In genomic region chr10:84059646-84060491, GRCm38 (mm10) we compare ENCODE assay signal across 8 mouse cellular contexts.
DNase-seq lines count a peak whose midpoint lies in the region; ATAC-seq and TF ChIP-seq lines count a peak whose summit lies in the region.

No protein-coding gene starts in this region.

- H3K9me3 ChIP-seq in heart, embryonic 12.5 days (replicated peaks), result no peaks in the 10 kb centered on the region
- no peaks in the 10 kb centered on the region for H3K9me3 ChIP-seq in forebrain, embryonic 12.5 days
- H3K9me3 ChIP-seq in limb, embryonic 15.5 days, result no peaks in the 10 kb centered on the region

- no peak overlapping the region for H3K4me3 ChIP-seq in heart, embryonic 12.5 days
- H3K4me3 ChIP-seq in cerebellum, adult 2 months (replicated peaks; ENCODE audit: insufficient read depth, low read depth, low read length), result no peak overlapping the region
- no peak overlapping the region for H3K4me3 ChIP-seq in forebrain, embryonic 12.5 days (replicated peaks)
- no peak overlapping the region for H3K4me3 ChIP-seq in limb, embryonic 15.5 days

- no peak for ATAC-seq in heart, embryonic 12.5 days (ENCODE audit: insufficient number of reproducible peaks, low FRiP score)
- no peak for ATAC-seq in forebrain, embryonic 12.5 days (ENCODE audit: low FRiP score)
- no peak for ATAC-seq in limb, embryonic 15.5 days (ENCODE audit: insufficient number of reproducible peaks, low FRiP score, low TSS enrichment, low read depth)
- no peak for ATAC-seq in megakaryocyte-erythroid progenitor cell, adult 5-6 weeks (replicated peaks; ENCODE audit: low FRiP score, low TSS enrichment, poor library complexity, severe bottlenecking)

- no peaks in the 10 kb centered on the region for H3K27me3 ChIP-seq in heart, embryonic 12.5 days (replicated peaks)
- H3K27me3 ChIP-seq in cerebellum, adult 2 months (ENCODE audit: control insufficient read depth, insufficient read depth, low read length), result no peaks in the 10 kb centered on the region
- H3K27me3 ChIP-seq in forebrain, embryonic 12.5 days, result no peaks in the 10 kb centered on the region
- no peaks in the 10 kb centered on the region for H3K27me3 ChIP-seq in limb, embryonic 15.5 days

- no peaks in the 10 kb centered on the region for H3K36me3 ChIP-seq in heart, embryonic 12.5 days
- H3K36me3 ChIP-seq in forebrain, embryonic 12.5 days (replicated peaks), result no peaks in the 10 kb centered on the region
- no peaks in the 10 kb centered on the region for H3K36me3 ChIP-seq in limb, embryonic 15.5 days

- intact Hi-C loops in heart, postnatal 14 days (cut with DNase I), result loop anchor here (2.0 to 5.0 kb wide), 2 partner anchors 33 to 382 kb away; partner anchors contain the start of gene Nuak1

- H3K9ac ChIP-seq in heart, embryonic 12.5 days, result no peak overlapping the region
- H3K9ac ChIP-seq in forebrain, embryonic 12.5 days, result no peak overlapping the region
- no peak overlapping the region for H3K9ac ChIP-seq in limb, embryonic 15.5 days

- 84% methylated on average over 9 of the region's 9 CpGs for WGBS in heart, embryonic 12.5 days
- WGBS in cerebellum, adult 2 months, result 4% methylated on average over 8 of the region's 9 CpGs
- 50% methylated on average over 9 of the region's 9 CpGs for WGBS in forebrain, embryonic 12.5 days
- WGBS in limb, embryonic 15.5 days, result 69% methylated on average over 9 of the region's 9 CpGs

- TF ChIP-seq CTCF in cerebellum, adult 2 months (IDR thresholded peaks at IDR 0.05; ENCODE audit: borderline replicate concordance, insufficient read depth, low read depth, low read length), result no peak

- no peak for TF ChIP-seq POLR2A in cerebellum, adult 2 months (IDR thresholded peaks at IDR 0.05; ENCODE audit: borderline replicate concordance, insufficient read depth, low read length)

- H3K4me2 ChIP-seq in heart, embryonic 12.5 days, result no peak overlapping the region
- H3K4me2 ChIP-seq in forebrain, embryonic 12.5 days, result no peak overlapping the region
- H3K4me2 ChIP-seq in limb, embryonic 15.5 days, result no peak overlapping the region

- H3K4me1 ChIP-seq in heart, embryonic 12.5 days (replicated peaks), result peaks cover 36% of the 10 kb centered on the region
- peaks cover 44% of the 10 kb centered on the region for H3K4me1 ChIP-seq in cerebellum, adult 2 months (ENCODE audit: control insufficient read depth, insufficient read depth, low read length)
- H3K4me1 ChIP-seq in forebrain, embryonic 12.5 days, result peaks cover 26% of the 10 kb centered on the region
- H3K4me1 ChIP-seq in limb, embryonic 15.5 days, result peaks cover 36% of the 10 kb centered on the region

- H3K27ac ChIP-seq in heart, embryonic 12.5 days (ENCODE audit: poor library complexity, severe bottlenecking), result peak overlapping the region; percentile 72
- H3K27ac ChIP-seq in cerebellum, adult 2 months (ENCODE audit: insufficient read depth, low read length), result peak overlapping the region; percentile 55
- H3K27ac ChIP-seq in forebrain, embryonic 12.5 days, result peak overlapping the region; percentile 75
- peak overlapping the region; percentile 73; the same call in 1 of the 2 replicates for H3K27ac ChIP-seq in limb, embryonic 15.5 days

- no peak for DNase-seq in heart, postnatal 14 days
- DNase-seq in cerebellum, adult 2 months, result peak; percentile 72 to 80
- DNase-seq in left cerebral cortex, adult 18-20 months (ENCODE audit: low spot score in 2 of 2), result no peak
- DNase-seq in right cerebral cortex, adult 18-20 months, result no peak

Comparison
In these comparisons a context has a peak if more than half of its experiments do, and no peak if none do; other contexts are left out.
1. DNase-seq: peak in cerebellum, adult 2 months (2 of 2); none in heart, postnatal 14 days (0 of 2), left cerebral cortex, adult 18-20 months (0 of 2) and right cerebral cortex, adult 18-20 months (single experiment).
2. Peak in every context shown above with its lines, with median percentiles within 50 percentile points of each other: H3K27ac ChIP-seq.